Mouse (Mus musculus) brain, embryonic 14.5 days (tissue): ENCODE data around the gene Col4a1.

Experiments used
- CTCF ChIP-seq: fragments of 200-500 bp; IDR thresholded peaks from 2 replicates; pipeline ENCODE4 v1.5.1; 2012; ENCODE audit warnings: inconsistent platforms, mild to moderate bottlenecking, moderate library complexity, borderline replicate concordance; ENCODE audit not compliant: insufficient read depth, insufficient read length; ENCODE audit errors: extremely low read depth
- POLR2A ChIP-seq: fragments of 200-500 bp; IDR thresholded peaks from 2 replicates; pipeline ENCODE4 v1.6.1; 2012; ENCODE audit warnings: mild to moderate bottlenecking, inconsistent platforms, borderline replicate concordance; ENCODE audit not compliant: poor library complexity, insufficient read depth, insufficient read length, severe bottlenecking; ENCODE audit errors: extremely low read depth

DNA sequence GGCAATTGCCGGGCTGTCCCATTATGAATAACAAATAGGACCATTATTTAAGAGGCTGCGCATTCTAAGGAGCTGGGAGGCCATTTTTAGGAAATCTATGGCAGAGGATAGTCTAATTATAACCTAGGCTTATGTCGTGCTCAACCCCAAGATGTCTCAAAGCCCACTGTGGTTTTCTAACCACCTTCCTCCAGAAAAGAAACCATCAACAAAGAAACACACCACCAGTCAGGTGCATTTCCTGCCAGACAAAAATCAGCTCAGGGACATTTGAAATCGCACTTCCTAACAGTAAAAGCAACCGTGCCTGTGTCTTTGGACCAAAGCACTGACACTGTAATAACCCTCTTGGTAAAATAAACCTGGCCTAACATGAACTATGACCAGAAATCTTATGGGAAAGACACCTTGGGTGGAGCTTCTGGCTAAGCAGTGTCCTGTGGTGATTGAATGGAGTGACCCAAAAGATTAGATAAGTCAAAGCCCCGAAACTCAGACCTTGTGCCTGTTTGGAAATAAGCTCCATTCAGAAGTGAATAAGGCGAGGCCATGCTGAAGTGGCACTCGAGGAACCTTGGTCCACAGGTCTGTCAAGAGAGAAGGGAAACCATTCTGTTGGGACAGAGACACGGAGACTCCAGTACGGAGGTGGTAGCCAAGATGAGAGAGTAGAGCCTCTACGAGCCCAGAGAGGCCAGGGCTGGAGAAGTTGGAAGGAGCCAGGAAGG lies 131.0 kb downstream of the Col4a1 start:
- no peak for TF ChIP-seq CTCF
- TF ChIP-seq POLR2A: no peak
